ENCODE assay signal across 8 mouse cellular contexts in the genomic region with DNA sequence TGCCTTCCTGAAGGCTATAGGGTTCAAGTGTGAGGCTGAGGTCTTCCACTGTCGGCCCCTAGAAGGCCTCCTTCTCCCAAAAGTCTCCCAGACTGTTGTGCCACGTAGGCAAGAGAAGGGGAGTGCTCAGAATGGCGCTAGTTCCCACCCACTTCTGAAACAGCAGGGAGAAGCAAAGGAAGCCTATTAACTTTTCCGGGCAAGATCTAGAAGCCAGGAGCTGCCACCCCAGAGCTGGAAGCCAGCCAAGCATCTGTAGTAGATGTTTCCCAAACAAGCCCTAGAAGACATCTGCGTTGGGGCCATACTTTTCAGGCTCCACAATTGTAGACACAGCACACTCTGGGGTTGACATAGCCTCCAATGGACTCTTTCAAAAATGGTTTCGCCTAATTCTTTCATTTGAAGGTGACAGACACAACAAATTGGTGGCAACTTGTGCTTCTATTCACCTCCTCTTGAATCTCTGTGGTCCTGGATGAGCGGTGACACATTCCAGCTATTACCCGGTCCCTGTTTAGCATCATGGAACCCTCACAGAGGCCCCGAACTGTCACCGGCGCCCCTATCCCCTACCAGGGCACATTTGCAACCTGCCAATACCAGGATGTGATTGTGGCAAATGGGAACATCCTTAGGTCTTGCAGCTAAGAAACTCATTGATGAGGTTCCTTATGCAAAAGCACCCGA. TPM values are rescaled to one million over a fixed set of nuclear protein-coding genes. Genes with fewer than 3 reads are reported as not detected.
DNase-seq lines count a peak whose midpoint lies in the region; ATAC-seq and TF ChIP-seq lines count a peak whose summit lies in the region.

No protein-coding gene starts in this region.

- H3K4me2 ChIP-seq in midbrain, embryonic 13.5 days (replicated peaks) = peak overlapping the region; percentile 94; the same call in 1 of the 2 replicates
- H3K4me2 ChIP-seq in midbrain, embryonic 11.5 days = no peak overlapping the region; the same call in 1 of the 2 replicates
- H3K4me2 ChIP-seq in intestine, embryonic 14.5 days (ENCODE audit: low read length) = peak overlapping the region; percentile 89
- peak overlapping the region; percentile 68 for H3K4me2 ChIP-seq in liver, embryonic 14.5 days (ENCODE audit: low read depth)
- peak overlapping the region; percentile 92 for H3K4me2 ChIP-seq in stomach, embryonic 16.5 days (ENCODE audit: low read depth, low read length)

- no peak for DNase-seq in midbrain, embryonic 11.5 days (ENCODE audit: low spot score, missing footprints)
- peak; percentile 60 for DNase-seq in gastrocnemius, adult 2 months
- peak; percentile 70 for DNase-seq in intestine, embryonic 14.5 days (ENCODE audit: low spot score)
- no peak for DNase-seq in liver, embryonic 14.5 days (ENCODE audit: low read depth in 3 of 3, low spot score in 3 of 3)
- no peak for DNase-seq in T-cell, adult 2 months (ENCODE audit: low spot score)

- H3K27me3 ChIP-seq in midbrain, embryonic 13.5 days = peaks cover 16% of the 10 kb centered on the region
- no peaks in the 10 kb centered on the region for H3K27me3 ChIP-seq in midbrain, embryonic 11.5 days (ENCODE audit: control insufficient read depth, insufficient read depth, low read length)
- H3K27me3 ChIP-seq in intestine, embryonic 14.5 days (replicated peaks; ENCODE audit: control insufficient read depth, insufficient read depth, low read length) = no peaks in the 10 kb centered on the region
- peaks cover 10% of the 10 kb centered on the region for H3K27me3 ChIP-seq in liver, embryonic 14.5 days (ENCODE audit: control insufficient read depth, insufficient read depth, low read length)
- H3K27me3 ChIP-seq in stomach, embryonic 16.5 days (ENCODE audit: control insufficient read depth, insufficient read depth, low read length) = no peaks in the 10 kb centered on the region

- H3K4me1 ChIP-seq in midbrain, embryonic 13.5 days (replicated peaks) = peaks cover 18% of the 10 kb centered on the region
- no peaks in the 10 kb centered on the region for H3K4me1 ChIP-seq in midbrain, embryonic 11.5 days (ENCODE audit: control insufficient read depth, insufficient read depth, low read length)
- H3K4me1 ChIP-seq in intestine, embryonic 14.5 days (replicated peaks; ENCODE audit: control insufficient read depth, insufficient read depth, low read length) = peaks cover 18% of the 10 kb centered on the region
- no peaks in the 10 kb centered on the region for H3K4me1 ChIP-seq in liver, embryonic 14.5 days (replicated peaks; ENCODE audit: control insufficient read depth in 2 of 2, insufficient read depth in 2 of 2, low read length in 1 of 2)
- H3K4me1 ChIP-seq in stomach, embryonic 16.5 days (ENCODE audit: control insufficient read depth, insufficient read depth, low read length) = peaks cover 13% of the 10 kb centered on the region

- H3K36me3 ChIP-seq in midbrain, embryonic 13.5 days = no peaks in the 10 kb centered on the region
- no peaks in the 10 kb centered on the region for H3K36me3 ChIP-seq in midbrain, embryonic 11.5 days (ENCODE audit: control insufficient read depth, insufficient read depth, low read length)
- H3K36me3 ChIP-seq in intestine, embryonic 14.5 days (ENCODE audit: control insufficient read depth, insufficient read depth, low read length) = peaks cover 14% of the 10 kb centered on the region
- H3K36me3 ChIP-seq in liver, embryonic 14.5 days (replicated peaks; ENCODE audit: control insufficient read depth, insufficient read depth, low read depth) = no peaks in the 10 kb centered on the region
- H3K36me3 ChIP-seq in stomach, embryonic 16.5 days (ENCODE audit: control insufficient read depth, insufficient read depth, low read length) = no peaks in the 10 kb centered on the region

- no peak for TF ChIP-seq EP300 in liver, embryonic 14.5 days (IDR thresholded peaks at IDR 0.05; ENCODE audit: low read depth)

- WGBS in midbrain, embryonic 13.5 days = 81% methylated on average over 12 of the region's 12 CpGs
- WGBS in midbrain, embryonic 11.5 days = 82% methylated on average over 12 of the region's 12 CpGs
- WGBS in intestine, embryonic 14.5 days = 53% methylated on average over 12 of the region's 12 CpGs
- 49% methylated on average over 12 of the region's 12 CpGs for WGBS in liver, embryonic 14.5 days (ENCODE audit: insufficient replicate concordance)
- WGBS in stomach, embryonic 16.5 days = 48% methylated on average over 12 of the region's 12 CpGs

- no peak overlapping the region for H3K4me3 ChIP-seq in midbrain, embryonic 13.5 days (replicated peaks)
- no peak overlapping the region for H3K4me3 ChIP-seq in midbrain, embryonic 11.5 days (ENCODE audit: low read depth, low read length)
- H3K4me3 ChIP-seq in gastrocnemius, adult 2 months = peak overlapping the region; percentile 85
- peak overlapping the region; percentile 71 for H3K4me3 ChIP-seq in intestine, embryonic 14.5 days (ENCODE audit: low read depth, low read length)
- peak overlapping the region; percentile 45 to 70 for H3K4me3 ChIP-seq in liver, embryonic 14.5 days (ENCODE audit: insufficient read depth in 1 of 2, low read depth in 2 of 2, low read length in 2 of 2)
- H3K4me3 ChIP-seq in stomach, embryonic 16.5 days (replicated peaks; ENCODE audit: low read length) = peak overlapping the region; percentile 63

- no peak for ATAC-seq in midbrain, embryonic 13.5 days
- no peak for ATAC-seq in midbrain, embryonic 11.5 days (ENCODE audit: low FRiP score)
- no peak for ATAC-seq in intestine, embryonic 14.5 days (replicated peaks; ENCODE audit: low FRiP score, low TSS enrichment, low read depth)
- ATAC-seq in liver, embryonic 14.5 days (ENCODE audit: insufficient read depth) = no peak
- no peak for ATAC-seq in stomach, embryonic 16.5 days (ENCODE audit: insufficient read depth, low FRiP score)
- no peak for ATAC-seq in frontal cortex, adult (ENCODE audit: low TSS enrichment)

- no peak overlapping the region for H3K27ac ChIP-seq in midbrain, embryonic 13.5 days
- H3K27ac ChIP-seq in midbrain, embryonic 11.5 days (ENCODE audit: low read depth, low read length) = no peak overlapping the region
- H3K27ac ChIP-seq in gastrocnemius, adult 2 months = peak overlapping the region; percentile 90
- H3K27ac ChIP-seq in intestine, embryonic 14.5 days (ENCODE audit: low read depth) = peak overlapping the region; percentile 80
- no peak overlapping the region for H3K27ac ChIP-seq in liver, embryonic 14.5 days
- H3K27ac ChIP-seq in stomach, embryonic 16.5 days (ENCODE audit: low read length) = peak overlapping the region; percentile 92

- no peak overlapping the region for H3K9ac ChIP-seq in midbrain, embryonic 13.5 days (replicated peaks)
- H3K9ac ChIP-seq in midbrain, embryonic 11.5 days (ENCODE audit: low read length) = no peak overlapping the region
- H3K9ac ChIP-seq in intestine, embryonic 14.5 days (ENCODE audit: low read length) = peak overlapping the region; percentile 73
- H3K9ac ChIP-seq in liver, embryonic 14.5 days (replicated peaks) = no peak overlapping the region
- H3K9ac ChIP-seq in stomach, embryonic 16.5 days (ENCODE audit: low read length) = peak overlapping the region; percentile 88

- no peak for TF ChIP-seq CTCF in gastrocnemius, adult 2 months (IDR thresholded peaks at IDR 0.05)
- TF ChIP-seq CTCF in liver, embryonic 14.5 days (IDR thresholded peaks at IDR 0.05; ENCODE audit: low read depth) = no peak

- H3K9me3 ChIP-seq in midbrain, embryonic 13.5 days = no peaks in the 10 kb centered on the region
- H3K9me3 ChIP-seq in midbrain, embryonic 11.5 days (ENCODE audit: control insufficient read depth, low read length) = no peaks in the 10 kb centered on the region
- H3K9me3 ChIP-seq in intestine, embryonic 14.5 days (ENCODE audit: control insufficient read depth, low read length) = no peaks in the 10 kb centered on the region
- no peaks in the 10 kb centered on the region for H3K9me3 ChIP-seq in liver, embryonic 14.5 days (ENCODE audit: control insufficient read depth, low read length)
- H3K9me3 ChIP-seq in stomach, embryonic 16.5 days (replicated peaks; ENCODE audit: control insufficient read depth, low read length) = no peaks in the 10 kb centered on the region

- intact Hi-C loops in gastrocnemius, adult 2 months (cut with DNase I) = loop anchor here (10.0 kb wide), 2 partner anchors 228 to 628 kb away; no protein-coding TSS in a partner anchor

RNA-seq across cellular contexts. Expression of gene Sema5a, which starts 1.4 kb away (rescaled TPM):
- 5.4 and 8.9 TPM in 2 replicates for polyA plus RNA-seq in midbrain, embryonic 13.5 days (2015; fragmentation: Nextera tagmentation; extraction: Ambion mirVana)
- 3.4 and 3.5 TPM in 2 replicates for polyA plus RNA-seq in midbrain, embryonic 11.5 days (2014; fragmentation: Nextera tagmentation; extraction: Ambion mirVana)
- total RNA-seq in gastrocnemius, adult 2 months (2021) = 1 to 10 TPM; 1.4 to 3.1 TPM
- polyA plus RNA-seq in intestine, embryonic 14.5 days (2014; fragmentation: Nextera tagmentation; extraction: Ambion mirVana) = 24.8 and 24.9 TPM in 2 replicates
- polyA plus RNA-seq in liver, embryonic 14.5 days (2012; rRNA removed) = 0.30 and 0.35 TPM in 2 replicates
- polyA plus RNA-seq in liver, embryonic 14.5 days (2014; fragmentation: Nextera tagmentation; extraction: Ambion mirVana) = 0.29 and 0.52 TPM in 2 replicates
- polyA plus RNA-seq in stomach, embryonic 16.5 days (2015; fragmentation: Nextera tagmentation; extraction: Ambion mirVana) = 17.9 and 18.4 TPM in 2 replicates

Comparison
In these comparisons a context has a peak if more than half of its experiments do, and no peak if none do; other contexts are left out.
1. H3K27ac ChIP-seq: peak in gastrocnemius, adult 2 months (single experiment), intestine, embryonic 14.5 days (single experiment) and stomach, embryonic 16.5 days (single experiment); none in midbrain, embryonic 13.5 days (single experiment), midbrain, embryonic 11.5 days (single experiment) and liver, embryonic 14.5 days (single experiment).
2. H3K4me3 ChIP-seq: peak in gastrocnemius, adult 2 months (single experiment), intestine, embryonic 14.5 days (single experiment), liver, embryonic 14.5 days (2 of 2) and stomach, embryonic 16.5 days (single experiment); none in midbrain, embryonic 13.5 days (single experiment) and midbrain, embryonic 11.5 days (single experiment).
3. H3K9ac ChIP-seq: peak in intestine, embryonic 14.5 days (single experiment) and stomach, embryonic 16.5 days (single experiment); none in midbrain, embryonic 13.5 days (single experiment), midbrain, embryonic 11.5 days (single experiment) and liver, embryonic 14.5 days (single experiment).
4. DNase-seq: peak in gastrocnemius, adult 2 months (single experiment) and intestine, embryonic 14.5 days (single experiment); none in midbrain, embryonic 11.5 days (single experiment), liver, embryonic 14.5 days (0 of 3) and T-cell, adult 2 months (single experiment).